Mouse (Mus musculus) heart, embryonic 16.5 days (tissue): ENCODE measurements around the gene Rbm28. TPM values are rescaled to one million over a fixed set of nuclear protein-coding genes. Genes with fewer than 3 reads are reported as not detected.

Experiments used
- ATAC-seq: fragments of 200-750 bp; cut with Nextera tagmentation; replicated peaks from 2 replicates; pipeline ENCODE4 v1.8.0; 2017; ENCODE audit warnings: moderate number of reproducible peaks; ENCODE audit not compliant: insufficient read depth, low FRiP score; ENCODE audit errors: extremely low read depth
- H3K27ac ChIP-seq: fragments of 300-500 bp; sonication (generic); 2 replicates; pipeline ENCODE4 v1.5.1; 2014; ENCODE audit warnings: mild to moderate bottlenecking, low read length, control low read depth, moderate library complexity
- H3K27me3 ChIP-seq: fragments of 300-500 bp; sonication (generic); 2 replicates; pipeline ENCODE4 v1.6.1; 2014; ENCODE audit warnings: low read length, mixed read lengths; ENCODE audit not compliant: control insufficient read depth, insufficient read depth
- H3K36me3 ChIP-seq: fragments of 300-500 bp; sonication (generic); 2 replicates; pipeline ENCODE4 v1.6.1; 2014; ENCODE audit not compliant: control insufficient read depth, insufficient read depth
- H3K4me1 ChIP-seq: fragments of 300-500 bp; sonication (generic); 2 replicates; pipeline ENCODE4 v1.6.1; 2014; ENCODE audit warnings: low read length, mixed read lengths; ENCODE audit not compliant: control insufficient read depth, insufficient read depth
- H3K4me2 ChIP-seq: fragments of 300-500 bp; sonication (generic); 2 replicates; pipeline ENCODE4 v1.6.1; 2014; ENCODE audit warnings: low read depth, mild to moderate bottlenecking, control low read depth, low read length
- H3K4me3 ChIP-seq: fragments of 300-500 bp; sonication (generic); 2 replicates; pipeline ENCODE4 v1.5.1; 2014; ENCODE audit warnings: mild to moderate bottlenecking, control low read depth, low read length
- H3K9ac ChIP-seq: fragments of 300-500 bp; sonication (generic); 2 replicates; pipeline ENCODE4 v1.6.1; 2014; ENCODE audit warnings: low read length, control low read depth
- H3K9me3 ChIP-seq: fragments of 300-500 bp; sonication (generic); replicated peaks from 2 replicates; pipeline ENCODE4 v1.6.1; 2016; ENCODE audit warnings: low read length; ENCODE audit not compliant: control insufficient read depth
- WGBS: fragments of 180-500 bp; shearing (Covaris S2); extraction: QIAGEN DNeasy Blood & Tissue Kit; methylation state at CpG from one replicate; pipeline ENCODE4 v1.1.7; 2014; 5-methylcytosine and 5-hydroxymethylcytosine counted together
- polyA plus RNA-seq: library from polyadenylated mRNA; unstranded; fragments of >200 nt; fragmentation: Nextera tagmentation; extraction: Ambion mirVana; gene quantifications from 2 replicates; pipeline ENCODE4 v1.2.1, GENCODE M21; 2015

The Rbm28 gene
- polyA plus RNA-seq, 1 experiment from 2014 or later: 23.5 TPM

DNA sequence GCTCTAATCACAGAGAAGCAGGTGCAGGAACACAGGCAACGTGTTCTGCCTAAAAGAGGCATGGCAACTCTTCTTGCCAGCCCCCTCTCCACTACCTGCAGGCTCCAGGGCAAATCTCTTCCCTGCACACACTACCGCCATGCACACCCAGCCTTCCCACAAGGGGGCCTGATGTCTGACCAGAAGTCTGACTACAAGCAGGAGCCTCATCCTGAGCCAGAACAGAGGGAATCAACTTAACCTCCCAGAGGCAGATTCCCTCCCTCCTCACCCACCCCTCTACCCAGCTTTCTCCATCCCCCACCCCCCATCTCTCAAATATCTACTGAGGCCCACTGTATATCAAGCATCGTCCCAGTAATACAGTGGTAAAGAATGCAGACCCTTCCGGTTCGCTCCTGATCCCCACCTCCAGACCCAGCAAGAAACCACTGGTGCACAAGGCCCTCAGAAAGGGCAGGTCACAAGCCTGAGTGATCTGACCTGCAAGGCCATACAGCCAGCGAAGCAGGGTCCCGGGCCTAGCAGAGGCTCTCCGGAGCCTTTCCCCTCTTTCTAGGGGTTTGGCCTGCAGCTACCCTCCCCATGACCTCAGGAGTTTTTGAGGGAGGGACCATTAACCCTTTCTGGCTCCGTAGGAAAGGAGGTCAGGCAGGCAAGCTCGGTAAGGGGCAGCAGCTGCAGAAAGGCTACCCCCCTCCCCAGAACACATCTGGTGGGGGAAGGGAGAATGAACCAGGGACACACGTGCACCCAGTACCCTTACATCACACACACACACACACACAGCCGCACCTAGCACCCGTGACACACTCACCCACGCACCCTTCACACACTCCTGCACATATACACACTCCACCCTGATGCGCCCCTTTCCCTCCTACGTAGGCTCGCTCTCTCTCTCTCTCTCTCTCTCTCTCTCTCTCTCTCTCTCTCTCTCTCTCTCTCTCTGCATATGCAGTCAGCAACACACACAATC lies 13.4 kb upstream of the Rbm28 start:
- H3K9ac ChIP-seq: no peak overlapping the region
- WGBS: 29% methylated on average over 17 of the region's 17 CpGs
- no peaks in the 10 kb centered on the region for H3K36me3 ChIP-seq
- H3K27ac ChIP-seq: no peak overlapping the region
- H3K9me3 ChIP-seq: no peaks in the 10 kb centered on the region
- peaks cover 42% of the 10 kb centered on the region for H3K27me3 ChIP-seq
- ATAC-seq: no peak; the same call in 1 of the 2 replicates
- H3K4me3 ChIP-seq: peak overlapping the region; percentile 62
- no peaks in the 10 kb centered on the region for H3K4me1 ChIP-seq
- H3K4me2 ChIP-seq: peak overlapping the region; percentile 91

DNA sequence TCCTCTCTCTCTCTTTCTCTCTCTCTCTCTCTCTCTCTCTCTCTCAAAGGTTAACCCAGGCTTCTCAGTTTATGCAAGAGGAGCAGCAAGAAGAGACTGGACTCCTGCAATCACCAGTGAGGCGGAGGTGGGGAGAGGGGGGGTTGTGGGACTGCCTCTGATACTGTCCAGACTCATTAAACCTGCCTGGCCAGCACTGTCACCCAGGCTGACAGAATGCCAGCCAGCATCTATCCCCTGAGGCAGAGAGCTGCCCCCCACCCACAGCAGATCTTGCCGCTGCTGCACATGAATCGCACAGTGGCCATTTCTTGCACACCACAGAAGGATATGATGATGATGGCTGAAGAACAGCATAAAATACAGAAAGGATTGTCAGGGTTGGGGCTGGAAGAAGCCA lies 10.3 kb upstream of the Rbm28 start:
- ATAC-seq: no peak
- Histone ChIP-seq H3K4me1 (peaks cover 12% of the 10 kb centered on the region), H3K9me3 (no peaks in the 10 kb centered on the region), H3K27ac (no peak overlapping the region), H3K36me3 (no peaks in the 10 kb centered on the region), H3K27me3 (peaks cover 58% of the 10 kb centered on the region), H3K4me2 (no peak overlapping the region), H3K4me3 (no peak overlapping the region), H3K9ac (no peak overlapping the region)
- 67% methylated on average over 3 of the region's 3 CpGs for WGBS

DNA sequence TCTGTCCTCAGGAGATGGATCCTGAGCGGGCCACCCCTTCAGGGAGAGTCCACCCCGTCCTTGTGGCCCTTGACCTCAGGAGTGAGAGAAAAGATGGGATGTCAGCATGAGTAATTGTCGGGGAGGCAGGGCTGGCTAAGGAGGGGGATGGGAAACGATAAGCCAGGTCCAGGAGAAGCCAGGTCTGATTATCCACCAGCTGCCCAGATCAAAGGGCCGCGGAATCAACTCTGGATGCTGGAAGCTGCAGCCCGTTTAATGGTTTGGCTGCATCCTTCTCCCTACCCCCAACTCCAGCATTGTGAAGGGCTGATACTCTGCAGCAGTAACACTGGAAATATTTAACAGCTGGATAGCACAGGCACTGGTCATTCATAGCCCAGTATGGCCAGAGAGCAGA lies 9.6 kb upstream of the Rbm28 start:
- Histone ChIP-seq H3K4me1 (peaks cover 13% of the 10 kb centered on the region), H3K27me3 (peaks cover 60% of the 10 kb centered on the region)
- 23% methylated on average over 7 of the region's 7 CpGs for WGBS

DNA sequence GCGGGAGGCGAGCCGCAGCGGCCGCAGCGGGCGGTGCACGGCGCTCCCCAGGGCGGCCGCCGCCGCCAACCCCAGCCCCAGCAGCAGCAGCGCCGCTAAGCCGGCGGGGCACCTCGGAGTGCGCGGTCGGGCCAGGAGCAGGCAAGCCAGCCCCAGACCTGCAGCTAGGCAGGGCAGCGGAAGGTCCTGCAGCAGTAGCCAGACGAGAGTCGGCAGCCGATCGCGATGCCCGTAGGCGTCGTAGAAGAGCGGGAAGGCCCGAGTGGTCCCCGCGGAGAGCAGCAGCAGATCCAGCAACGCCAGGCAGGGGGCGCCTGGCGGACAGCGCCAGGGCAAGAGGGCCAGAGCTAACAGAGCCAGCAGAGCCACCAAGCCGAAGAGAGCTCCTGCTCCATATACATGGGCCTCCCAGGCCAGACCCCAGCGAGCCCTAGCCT lies 6.2 kb upstream of the Rbm28 start:
- ATAC-seq: peak; percentile 67
- Histone ChIP-seq H3K9me3 (no peaks in the 10 kb centered on the region), H3K4me3 (peak overlapping the region; percentile 60), H3K9ac (peak overlapping the region; percentile 59), H3K4me2 (peak overlapping the region; percentile 98), H3K27ac (no peak overlapping the region), H3K4me1 (peaks cover 13% of the 10 kb centered on the region), H3K36me3 (no peaks in the 10 kb centered on the region), H3K27me3 (peaks cover 64% of the 10 kb centered on the region)
- under 1% methylated on average over 40 of the region's 40 CpGs for WGBS

More for the DNA sequence above, 9.6 kb upstream of the Rbm28 start:
- H3K4me2 ChIP-seq: no peak overlapping the region
- ATAC-seq: no peak
- H3K9ac ChIP-seq: no peak overlapping the region
- no peaks in the 10 kb centered on the region for H3K36me3 ChIP-seq
- H3K27ac ChIP-seq: no peak overlapping the region
- no peak overlapping the region for H3K4me3 ChIP-seq
- no peaks in the 10 kb centered on the region for H3K9me3 ChIP-seq

DNA sequence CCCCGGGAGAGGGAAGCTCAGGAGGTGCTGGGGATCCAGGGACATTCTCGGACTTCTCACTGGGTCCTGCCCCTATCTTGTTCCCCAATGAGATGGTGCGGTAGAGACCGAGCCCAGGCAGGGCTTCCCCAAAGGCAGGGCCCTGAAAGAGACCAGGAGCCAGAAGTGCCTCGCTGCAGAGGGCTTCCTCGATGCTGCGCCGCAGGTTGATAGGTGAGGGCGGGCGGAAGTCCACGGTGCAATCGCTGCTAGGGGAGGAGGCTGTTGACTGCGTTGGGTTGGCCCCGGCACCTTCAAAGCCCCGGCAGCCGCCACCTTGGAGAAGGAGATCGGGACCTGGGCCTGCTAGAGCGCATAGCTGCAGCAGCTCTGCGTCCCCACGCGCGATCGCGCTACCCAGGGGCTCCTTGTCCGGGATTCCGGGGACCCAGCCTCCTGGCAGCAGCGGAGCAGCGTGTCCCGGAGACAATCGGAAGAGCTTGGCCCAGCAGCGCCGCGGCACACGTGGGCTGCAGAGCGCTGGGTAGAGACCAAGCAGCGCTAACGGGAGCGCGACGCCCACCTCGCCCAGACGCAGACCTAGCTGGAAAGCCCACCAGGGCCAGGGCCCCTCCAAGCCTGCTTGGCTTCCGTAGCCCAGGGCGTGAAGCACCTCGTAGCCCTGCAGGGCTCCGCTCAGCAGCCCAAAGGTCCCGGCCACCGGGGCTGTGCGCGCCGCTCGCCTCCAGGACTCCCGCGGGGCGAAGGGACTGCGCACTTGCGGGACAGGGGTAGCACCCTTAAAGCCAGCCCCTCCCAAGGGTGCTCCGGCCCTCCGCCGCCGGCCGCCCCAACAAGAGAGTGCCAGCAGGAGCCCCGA lies 5.5 kb upstream of the Rbm28 start:
- H3K4me3 ChIP-seq: peak overlapping the region; percentile 60
- H3K9me3 ChIP-seq: no peaks in the 10 kb centered on the region
- peak; percentile 25; the same call in 1 of the 2 replicates for ATAC-seq
- H3K27me3 ChIP-seq: peaks cover 62% of the 10 kb centered on the region
- 2% methylated on average over 63 of the region's 63 CpGs for WGBS
- no peak overlapping the region for H3K27ac ChIP-seq
- peaks cover 13% of the 10 kb centered on the region for H3K4me1 ChIP-seq
- no peaks in the 10 kb centered on the region for H3K36me3 ChIP-seq
- peak overlapping the region; percentile 59 for H3K9ac ChIP-seq
- H3K4me2 ChIP-seq: peak overlapping the region; percentile 98

DNA sequence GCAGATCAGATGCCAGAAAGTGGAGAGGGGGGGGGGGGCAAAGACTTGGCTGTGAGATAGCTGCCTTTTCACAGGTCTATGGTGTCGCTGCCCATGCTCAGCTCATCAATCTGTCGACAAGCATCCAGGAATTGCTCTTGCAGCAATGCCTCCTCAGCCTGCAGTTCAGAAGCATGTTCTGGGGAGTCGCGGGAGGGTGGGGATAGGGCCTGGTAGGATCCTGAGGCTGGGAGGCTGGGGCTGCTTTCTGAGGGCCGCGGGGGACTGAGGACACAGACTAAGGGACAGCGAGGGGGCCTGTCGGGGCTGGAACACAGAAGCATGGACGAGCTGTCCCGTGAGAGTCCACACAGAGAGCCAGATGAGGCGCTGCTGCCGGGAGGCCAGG lies 4.9 kb upstream of the Rbm28 start:
- Histone ChIP-seq H3K36me3 (no peaks in the 10 kb centered on the region), H3K4me3 (peak overlapping the region; percentile 60), H3K27me3 (peaks cover 57% of the 10 kb centered on the region), H3K9me3 (no peaks in the 10 kb centered on the region), H3K9ac (no peak overlapping the region), H3K4me1 (peaks cover 17% of the 10 kb centered on the region), H3K4me2 (peak overlapping the region; percentile 98; the same call in 1 of the 2 replicates), H3K27ac (no peak overlapping the region)
- WGBS: 9% methylated on average over 12 of the region's 12 CpGs
- ATAC-seq: no peak

DNA sequence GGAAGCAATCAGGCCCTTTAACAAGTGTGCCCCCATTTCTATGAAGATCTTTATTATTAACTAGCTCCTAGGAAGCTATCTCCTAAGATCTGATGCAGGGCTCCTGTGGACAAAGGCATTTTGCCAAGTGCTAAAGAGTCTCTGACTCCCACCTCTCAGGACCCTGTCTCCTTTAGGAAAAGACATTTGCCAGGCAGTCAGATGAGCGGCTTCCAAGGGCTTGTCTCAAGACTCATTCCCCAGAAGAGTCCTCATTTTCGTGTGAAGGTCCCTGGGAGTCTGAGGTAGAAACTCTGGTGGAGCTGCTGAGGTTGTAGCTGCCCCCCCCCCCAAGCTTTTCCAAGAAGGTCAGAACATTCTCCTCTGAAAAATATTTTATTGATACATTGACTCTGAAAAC lies 4.1 kb upstream of the Rbm28 start:
- no peak for ATAC-seq
- Histone ChIP-seq H3K4me3 (no peak overlapping the region), H3K27ac (no peak overlapping the region), H3K27me3 (peaks cover 50% of the 10 kb centered on the region), H3K9me3 (no peaks in the 10 kb centered on the region), H3K36me3 (no peaks in the 10 kb centered on the region), H3K4me1 (peaks cover 19% of the 10 kb centered on the region), H3K9ac (no peak overlapping the region), H3K4me2 (no peak overlapping the region)
- WGBS: 31% methylated on average over 2 of the region's 2 CpGs

DNA sequence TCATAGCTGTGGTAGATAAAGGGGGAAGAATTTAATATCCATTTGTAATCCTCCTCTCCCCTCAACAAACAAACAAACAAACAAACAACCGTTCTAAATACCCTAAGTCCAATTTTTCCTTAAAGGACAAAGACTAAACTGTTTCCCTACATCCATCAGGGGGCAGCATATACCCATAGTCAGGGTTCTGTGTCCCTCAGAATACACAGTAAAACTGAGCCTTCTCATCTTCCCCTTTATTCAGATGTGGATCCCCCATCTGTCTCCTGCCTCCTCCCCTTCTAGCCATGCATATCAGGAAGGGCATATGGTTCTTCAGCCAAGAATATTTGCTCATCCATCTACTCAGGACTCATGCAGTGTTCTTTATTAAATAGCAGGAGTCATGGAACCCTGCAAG lies 1.4 kb upstream of the Rbm28 start:
- no peak overlapping the region for H3K9ac ChIP-seq
- H3K27ac ChIP-seq: no peak overlapping the region
- no peak for ATAC-seq
- WGBS: 7% methylated on average over 1 of the region's 1 CpGs
- H3K27me3 ChIP-seq: peaks cover 33% of the 10 kb centered on the region
- H3K9me3 ChIP-seq: no peaks in the 10 kb centered on the region
- H3K4me1 ChIP-seq: peaks cover 24% of the 10 kb centered on the region
- H3K36me3 ChIP-seq: no peaks in the 10 kb centered on the region
- H3K4me3 ChIP-seq: no peak overlapping the region
- H3K4me2 ChIP-seq: no peak overlapping the region
